Mouse (Mus musculus) neural tube, embryonic 14.5 days (tissue): ENCODE measurements around the gene Olfr1220. TPM values are rescaled to one million over a fixed set of nuclear protein-coding genes. Genes with fewer than 3 reads are reported as not detected.

ENCODE experiments used
- polyA plus RNA-seq: library from polyadenylated mRNA; unstranded; fragments of >200 nt; fragmentation: Nextera tagmentation; extraction: Ambion mirVana; gene quantifications from 2 replicates; pipeline ENCODE4 v1.2.1, GENCODE M21; 2014

Gene Olfr1220
- polyA plus RNA-seq, 1 experiment from 2014 or later, result not detected

Other genes starting within 250 kb of the Olfr1220 start
- gene Olfr1206, start 243.6 kb downstream of the Olfr1220 start, polyA plus RNA-seq, result not detected in 2 replicates
- gene Olfr1208, start 204.5 kb downstream of the Olfr1220 start, polyA plus RNA-seq, result not detected in 2 replicates
- not detected in 2 replicates for gene Olfr1209, start 191.7 kb downstream of the Olfr1220 start, polyA plus RNA-seq
- gene Olfr1211, start 168.7 kb downstream of the Olfr1220 start, polyA plus RNA-seq, result not detected in 2 replicates
- gene Olfr1212, start 152.9 kb downstream of the Olfr1220 start, polyA plus RNA-seq, result not detected in 2 replicates
- not detected in 2 replicates for gene Gm13762, start 126.6 kb downstream of the Olfr1220 start, polyA plus RNA-seq
- gene Olfr1214, start 114.2 kb downstream of the Olfr1220 start, polyA plus RNA-seq, result not detected in 2 replicates
- not detected in 2 replicates for gene Olfr1215, start 99.9 kb downstream of the Olfr1220 start, polyA plus RNA-seq
- gene Olfr1216, start 88.5 kb downstream of the Olfr1220 start, polyA plus RNA-seq, result not detected in 2 replicates
- gene Olfr1217, start 74.8 kb downstream of the Olfr1220 start, polyA plus RNA-seq, result not detected in 2 replicates
- gene Olfr1218, start 45.6 kb downstream of the Olfr1220 start, polyA plus RNA-seq, result not detected in 2 replicates
- gene Olfr1219, start 23.3 kb downstream of the Olfr1220 start, polyA plus RNA-seq, result not detected in 2 replicates
- not detected in 2 replicates for gene Olfr1221, start 10.4 kb upstream of the Olfr1220 start, polyA plus RNA-seq
- not detected in 2 replicates for gene Olfr1222, start 26.2 kb upstream of the Olfr1220 start, polyA plus RNA-seq
- gene Olfr1223, start 44.7 kb upstream of the Olfr1220 start, polyA plus RNA-seq, result not detected in 2 replicates
- gene Olfr1224-ps1, start 57.3 kb upstream of the Olfr1220 start, polyA plus RNA-seq, result not detected in 2 replicates
- not detected in 2 replicates for gene Olfr1225, start 67.8 kb upstream of the Olfr1220 start, polyA plus RNA-seq
- gene Olfr1226, start 93.2 kb upstream of the Olfr1220 start, polyA plus RNA-seq, result not detected in 2 replicates
- not detected in 2 replicates for gene Olfr1228, start 147.2 kb upstream of the Olfr1220 start, polyA plus RNA-seq
- gene Olfr1229, start 181.2 kb upstream of the Olfr1220 start, polyA plus RNA-seq, result not detected in 2 replicates
- gene Olfr1230, start 190.4 kb upstream of the Olfr1220 start, polyA plus RNA-seq, result not detected in 2 replicates
- not detected in 2 replicates for gene Olfr1231, start 200.2 kb upstream of the Olfr1220 start, polyA plus RNA-seq
- gene Olfr1232, start 222.8 kb upstream of the Olfr1220 start, polyA plus RNA-seq, result not detected in 2 replicates
- gene Olfr1233, start 235.6 kb upstream of the Olfr1220 start, polyA plus RNA-seq, result not detected in 2 replicates